Mouse (Mus musculus): Measurements from ENCODE around the gene Mip. TPM values are rescaled to one million over a fixed set of nuclear protein-coding genes. Genes with fewer than 3 reads are reported as not detected.

Mip gene
- polyA plus RNA-seq, 1 experiment from 2014 or later, result not detected

Other genes with a start within 250 kb of the Mip start
- gene Hsd17b6, start 218.2 kb upstream of the Mip start, polyA plus RNA-seq (2015; fragmentation: Nextera tagmentation; extraction: Ambion mirVana), result not detected in 2 replicates
- 64.6 and 68.4 TPM in 2 replicates for gene Prim1, start 210.7 kb upstream of the Mip start, polyA plus RNA-seq (2015; fragmentation: Nextera tagmentation; extraction: Ambion mirVana)
- 625 and 721 TPM in 2 replicates for gene Naca, start 190.3 kb upstream of the Mip start, polyA plus RNA-seq (2015; fragmentation: Nextera tagmentation; extraction: Ambion mirVana)
- 374 and 406 TPM in 2 replicates for gene Ptges3, start 166.9 kb upstream of the Mip start, polyA plus RNA-seq (2015; fragmentation: Nextera tagmentation; extraction: Ambion mirVana)
- gene Atp5b, start 142.6 kb upstream of the Mip start, polyA plus RNA-seq (2015; fragmentation: Nextera tagmentation; extraction: Ambion mirVana), result 2,507 and 2,568 TPM in 2 replicates
- gene Baz2a, start 134.3 kb upstream of the Mip start, polyA plus RNA-seq (2015; fragmentation: Nextera tagmentation; extraction: Ambion mirVana), result 8.3 and 10.0 TPM in 2 replicates
- 30.3 and 34.2 TPM in 2 replicates for gene Rbms2, start 45.5 kb upstream of the Mip start, polyA plus RNA-seq (2015; fragmentation: Nextera tagmentation; extraction: Ambion mirVana)
- 3.2 and 3.7 TPM in 2 replicates for gene Gls2, start 31.4 kb upstream of the Mip start, polyA plus RNA-seq (2015; fragmentation: Nextera tagmentation; extraction: Ambion mirVana)
- gene Spryd4, start 14.0 kb upstream of the Mip start, polyA plus RNA-seq (2015; fragmentation: Nextera tagmentation; extraction: Ambion mirVana), result 32.4 and 33.5 TPM in 2 replicates
- 30.4 and 35.0 TPM in 2 replicates for gene Timeless, start 6.2 kb downstream of the Mip start, polyA plus RNA-seq (2015; fragmentation: Nextera tagmentation; extraction: Ambion mirVana)
- gene Apon, start 28.3 kb downstream of the Mip start, polyA plus RNA-seq (2015; fragmentation: Nextera tagmentation; extraction: Ambion mirVana), result 0.52 and 0.66 TPM in 2 replicates
- 5.7 and 7.3 TPM in 2 replicates for gene Apof, start 42.8 kb downstream of the Mip start, polyA plus RNA-seq (2015; fragmentation: Nextera tagmentation; extraction: Ambion mirVana)
- gene Stat2, start 44.7 kb downstream of the Mip start, polyA plus RNA-seq (2015; fragmentation: Nextera tagmentation; extraction: Ambion mirVana), result 14.1 and 16.1 TPM in 2 replicates
- 0.55 and 0.57 TPM in 2 replicates for gene Il23a, start 72.9 kb downstream of the Mip start, polyA plus RNA-seq (2015; fragmentation: Nextera tagmentation; extraction: Ambion mirVana)
- 29.0 and 30.4 TPM in 2 replicates for gene Pan2, start 77.5 kb downstream of the Mip start, polyA plus RNA-seq (2015; fragmentation: Nextera tagmentation; extraction: Ambion mirVana)
- 310 and 315 TPM in 2 replicates for gene Cnpy2, start 96.6 kb downstream of the Mip start, polyA plus RNA-seq (2015; fragmentation: Nextera tagmentation; extraction: Ambion mirVana)
- 221 and 230 TPM in 2 replicates for gene Cs, start 111.9 kb downstream of the Mip start, polyA plus RNA-seq (2015; fragmentation: Nextera tagmentation; extraction: Ambion mirVana)
- gene Coq10a, start 143.2 kb downstream of the Mip start, polyA plus RNA-seq (2015; fragmentation: Nextera tagmentation; extraction: Ambion mirVana), result 3.4 and 3.5 TPM in 2 replicates
- 8.4 and 10.0 TPM in 2 replicates for gene Ankrd52, start 151.3 kb downstream of the Mip start, polyA plus RNA-seq (2015; fragmentation: Nextera tagmentation; extraction: Ambion mirVana)
- gene Slc39a5, start 175.4 kb downstream of the Mip start, polyA plus RNA-seq (2015; fragmentation: Nextera tagmentation; extraction: Ambion mirVana), result 28.7 and 32.9 TPM in 2 replicates
- gene Nabp2, start 185.7 kb downstream of the Mip start, polyA plus RNA-seq (2015; fragmentation: Nextera tagmentation; extraction: Ambion mirVana), result 72.0 and 75.5 TPM in 2 replicates
- 37.0 and 38.5 TPM in 2 replicates for gene Rnf41, start 185.8 kb downstream of the Mip start, polyA plus RNA-seq (2015; fragmentation: Nextera tagmentation; extraction: Ambion mirVana)
- gene Smarcc2, start 233.4 kb downstream of the Mip start, polyA plus RNA-seq (2015; fragmentation: Nextera tagmentation; extraction: Ambion mirVana), result 59.5 and 62.4 TPM in 2 replicates